Mouse (Mus musculus) lung, postnatal 10 days (tissue): ENCODE data around the gene Rilpl1.
"Not testable (repeated sequence)": the region's sequence is repeated elsewhere in the genome, so short reads cannot be mapped to it uniquely, and the experiment has no call there.

Experiments
- DNase-seq: peaks from one replicate; pipeline ENCODE4 v3.0.0; 2021

The Rilpl1 gene

GRCm38 (mm10) chr5:124530655-124531582, at the start of gene Rilpl1:
TSS of gene Rilpl1 (minus strand) at chr5:124531391.
- peak; percentile 92 for DNase-seq

DNA sequence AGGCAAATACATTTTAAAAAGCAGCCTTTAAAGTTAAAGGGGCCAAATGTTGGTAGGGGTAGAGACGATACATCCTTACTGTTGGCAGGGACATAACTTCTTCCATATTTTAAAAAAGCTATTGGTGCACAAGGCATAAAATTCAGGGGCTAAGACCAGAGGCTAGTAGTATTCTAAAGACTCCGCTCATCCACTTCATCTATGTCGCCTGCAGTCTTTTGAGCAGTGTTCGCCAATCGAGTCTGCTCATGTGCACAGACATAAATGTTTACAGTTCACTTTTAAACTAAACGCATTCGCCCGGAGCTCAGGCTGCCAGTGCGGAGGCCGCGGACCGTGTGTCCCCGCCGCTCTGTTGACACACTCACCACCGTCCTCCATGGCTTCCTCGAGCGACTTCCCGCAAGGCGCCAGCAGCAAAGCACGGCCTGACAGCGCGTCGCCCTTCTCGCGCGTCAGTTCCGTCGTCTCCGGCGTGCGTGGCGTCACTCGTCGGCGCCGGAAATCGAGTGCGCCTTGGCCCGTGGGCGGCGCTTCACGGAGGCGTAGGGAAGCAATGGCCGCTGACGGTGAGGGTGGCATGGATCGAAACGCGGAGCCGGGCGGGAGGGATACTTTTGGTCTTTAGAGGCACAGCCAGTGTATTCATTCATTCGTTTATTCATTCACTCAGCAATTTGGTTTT, 47.6 kb upstream of the Rilpl1 start, which contains the start of the genes Eif2b1 and Gtf2h3:
Gene Eif2b1, minus strand, starts transcription at position 499 of the 685 bp plus-strand sequence.
Gene Gtf2h3, plus strand, starts transcription at position 508 of the 685 bp plus-strand sequence.
- peak; percentile 95 for DNase-seq

DNA sequence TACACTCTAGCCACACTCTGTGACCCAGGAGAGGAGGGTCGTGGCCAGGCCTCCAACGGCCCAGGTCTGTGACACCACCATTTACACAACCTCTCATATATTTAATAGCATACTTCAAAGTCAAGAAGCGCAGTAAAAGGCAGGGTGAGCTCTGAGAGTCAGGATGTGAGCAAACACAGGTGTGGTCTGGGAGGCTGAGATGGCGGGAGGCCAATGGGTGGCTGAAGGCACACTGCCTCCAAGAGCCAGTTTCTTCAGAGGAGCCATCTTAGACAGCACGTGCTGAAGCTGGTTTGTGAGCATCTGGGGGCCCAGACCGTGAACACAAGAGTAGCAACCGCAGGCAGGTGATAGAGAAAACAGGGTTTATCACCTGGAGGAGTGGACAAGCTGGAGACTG, 44.3 kb upstream of the Rilpl1 start:
- no peak for DNase-seq

- no peak for DNase-seq
Measured at GRCm38 (mm10) chr5:124571068-124571467, 39.9 kb upstream of the Rilpl1 start.

- peak; percentile 41 for DNase-seq
Measured at GRCm38 (mm10) chr5:124555145-124555544, 24.0 kb upstream of the Rilpl1 start.

- DNase-seq: no peak
Measured at GRCm38 (mm10) chr5:124553607-124554006, 22.4 kb upstream of the Rilpl1 start.

DNA sequence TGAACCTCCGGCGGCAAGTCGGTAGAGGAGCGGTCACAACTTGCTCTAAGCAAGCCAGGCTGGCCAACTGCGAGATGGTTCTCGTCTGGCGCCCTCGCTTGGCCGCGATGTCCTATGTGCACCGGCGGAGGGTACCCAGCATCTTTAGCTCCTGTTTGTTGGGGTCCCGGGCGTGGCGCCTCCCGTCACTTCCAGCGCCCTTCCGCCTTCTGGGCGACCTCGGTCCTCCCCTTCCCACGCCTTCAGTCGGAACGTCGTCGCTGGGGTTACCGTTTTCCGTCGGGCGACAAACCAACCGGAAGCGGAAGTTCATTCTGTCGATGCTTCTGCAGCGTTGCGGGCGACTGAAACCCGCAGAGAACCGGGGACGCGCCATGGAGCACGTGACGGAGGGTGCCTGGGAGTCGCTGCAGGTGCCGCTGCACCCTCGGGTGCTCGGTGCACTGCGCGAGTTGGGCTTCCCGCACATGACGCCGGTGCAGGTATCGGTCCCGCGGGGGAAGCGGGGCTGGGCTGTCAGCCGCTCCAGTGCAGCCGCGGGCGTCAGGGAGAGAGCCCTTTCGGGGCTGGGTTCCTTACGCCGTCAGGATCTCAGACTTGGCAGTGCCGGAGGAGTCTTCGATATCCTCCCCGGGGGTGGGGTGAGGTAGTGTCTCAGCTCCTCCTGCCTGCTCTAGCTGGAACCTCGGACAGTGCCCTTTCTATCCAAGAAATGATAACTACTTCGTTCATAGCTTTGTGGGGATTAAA, 21.5 kb upstream of the Rilpl1 start, which contains the start of gene Ddx55:
Gene Ddx55, plus strand, starts transcription at position 307 of the 750 bp plus-strand sequence.
- DNase-seq: peak; percentile 95

DNA sequence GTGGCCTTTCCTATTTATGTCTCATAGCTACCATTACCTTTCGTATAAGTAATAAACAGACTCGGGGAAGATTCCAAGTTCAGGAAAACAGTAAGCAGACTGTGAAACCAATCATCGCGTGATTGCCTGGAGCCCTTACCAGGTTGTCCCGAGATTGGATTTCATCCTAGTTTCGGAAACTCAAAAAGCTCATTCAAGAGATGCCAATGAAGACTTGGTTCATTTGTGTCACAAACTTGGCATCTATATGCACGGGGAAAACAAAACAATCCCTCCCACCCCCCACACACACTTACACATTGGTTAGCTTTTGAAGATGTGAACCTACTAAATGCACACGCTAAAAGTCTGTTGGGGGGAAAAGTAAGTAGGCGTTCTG, 20.9 kb upstream of the Rilpl1 start:
- DNase-seq: no peak

- not testable (repeated sequence) for DNase-seq
Measured at GRCm38 (mm10) chr5:124551349-124552093, 20.3 kb upstream of the Rilpl1 start.

DNA sequence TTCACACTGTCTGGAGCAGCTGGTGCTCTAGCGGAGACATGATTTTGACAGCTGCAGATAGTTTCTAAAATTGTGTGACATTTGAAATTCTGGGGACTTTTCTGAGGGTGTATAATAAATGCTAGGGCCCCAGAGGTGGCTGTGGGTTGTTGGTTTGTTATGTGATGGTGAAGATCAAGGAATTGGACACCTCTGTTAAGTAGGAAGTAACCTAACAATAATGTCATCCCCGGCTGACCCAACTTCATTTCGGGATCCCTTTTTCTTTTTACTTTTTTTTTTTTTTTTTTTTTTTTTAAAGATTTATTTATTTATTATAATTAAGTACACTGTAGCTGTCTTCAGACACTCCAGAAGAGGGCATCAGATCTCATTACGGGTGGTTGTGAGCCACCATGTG, 19.5 kb upstream of the Rilpl1 start:
- DNase-seq: not testable (repeated sequence)

GRCm38 (mm10) chr5:124541602-124541973, 10.4 kb upstream of the Rilpl1 start:
- no peak for DNase-seq

DNA sequence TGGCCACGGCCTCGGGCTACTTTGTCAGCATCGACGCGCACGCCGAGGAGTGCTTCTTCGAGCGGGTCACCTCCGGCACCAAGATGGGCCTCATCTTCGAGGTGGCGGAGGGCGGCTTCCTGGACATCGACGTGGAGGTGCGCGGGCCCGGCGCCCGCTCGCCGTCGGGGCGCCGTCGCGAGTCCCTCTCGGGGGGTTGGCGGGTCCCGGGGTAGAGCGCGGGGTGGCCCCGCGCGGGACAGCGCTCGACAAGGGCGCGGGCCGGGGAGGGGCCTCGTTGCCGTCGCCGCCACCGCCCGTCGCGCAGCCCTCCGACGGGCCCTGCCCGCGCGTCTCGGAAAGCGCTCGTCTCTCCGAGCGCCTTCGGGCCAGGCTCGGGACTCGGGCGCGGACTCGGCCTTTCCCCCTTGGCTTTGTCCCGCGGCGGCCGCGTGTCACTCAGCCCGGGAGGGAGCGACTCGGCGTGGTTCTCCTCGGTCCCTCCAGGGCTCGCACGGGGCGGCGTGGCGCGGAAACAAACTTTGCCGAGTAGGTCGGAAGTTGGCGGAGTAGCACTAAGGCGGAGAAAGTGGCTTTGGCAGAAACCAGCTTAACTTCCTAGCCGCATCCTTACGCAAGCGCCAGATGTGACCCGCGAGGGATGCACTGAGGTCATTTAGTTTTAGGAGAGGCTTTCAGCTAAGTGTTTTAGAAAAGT, 9.9 kb upstream of the Rilpl1 start:
- DNase-seq: peak; percentile 84

- DNase-seq: peak; percentile 97
Measured at GRCm38 (mm10) chr5:124540383-124540786, 9.2 kb upstream of the Rilpl1 start, which contains the start of gene Tmed2. TSS of gene Tmed2 (plus strand) at chr5:124540695.

- no peak for DNase-seq
Measured at GRCm38 (mm10) chr5:124539905-124540304, 8.7 kb upstream of the Rilpl1 start.

- DNase-seq: peak; percentile 86
Measured at GRCm38 (mm10) chr5:124538813-124539792, 7.9 kb upstream of the Rilpl1 start.

DNA sequence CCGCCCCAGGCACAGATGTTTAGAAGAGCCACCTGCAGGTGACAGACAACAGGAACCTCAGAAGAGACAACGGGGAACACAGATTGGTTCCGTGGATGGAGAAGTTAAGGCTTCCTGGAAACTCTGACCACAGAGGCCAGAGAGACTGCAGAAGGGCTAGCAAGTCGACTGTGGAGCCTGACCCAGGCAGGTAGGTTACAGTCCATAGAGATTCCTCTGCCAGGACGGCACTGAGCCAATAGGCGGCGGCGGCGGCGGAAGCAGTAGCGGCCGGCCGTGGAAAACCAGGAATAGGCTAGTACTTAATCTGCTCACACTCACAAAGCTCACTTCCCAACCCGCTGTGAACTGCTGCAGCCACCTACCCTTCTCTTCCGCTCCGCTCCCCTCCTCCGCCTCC, 5.6 kb upstream of the Rilpl1 start:
- peak; percentile 69 for DNase-seq

DNA sequence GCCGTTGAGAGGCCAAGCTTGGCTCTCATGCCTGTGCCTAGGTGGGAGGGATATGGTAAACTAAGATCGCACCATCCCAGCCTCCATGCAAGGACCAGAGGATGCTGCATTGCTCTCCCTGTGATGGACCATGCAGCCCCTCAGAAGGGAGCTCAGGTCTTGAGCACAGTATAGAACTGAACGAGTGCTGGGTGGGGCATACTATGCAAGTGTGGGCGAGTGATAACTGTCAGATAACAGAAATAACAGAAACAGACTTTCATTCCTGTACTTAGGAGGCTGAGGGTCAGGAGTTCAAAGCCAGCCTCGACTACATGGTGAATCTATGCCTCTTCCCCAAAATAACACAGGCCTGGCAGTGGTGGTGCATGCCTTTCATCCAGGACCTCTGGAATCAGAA, 3.8 kb upstream of the Rilpl1 start:
- DNase-seq: no peak

GRCm38 (mm10) chr5:124532451-124532850, 1.3 kb upstream of the Rilpl1 start:
- peak; percentile 52 for DNase-seq

DNA sequence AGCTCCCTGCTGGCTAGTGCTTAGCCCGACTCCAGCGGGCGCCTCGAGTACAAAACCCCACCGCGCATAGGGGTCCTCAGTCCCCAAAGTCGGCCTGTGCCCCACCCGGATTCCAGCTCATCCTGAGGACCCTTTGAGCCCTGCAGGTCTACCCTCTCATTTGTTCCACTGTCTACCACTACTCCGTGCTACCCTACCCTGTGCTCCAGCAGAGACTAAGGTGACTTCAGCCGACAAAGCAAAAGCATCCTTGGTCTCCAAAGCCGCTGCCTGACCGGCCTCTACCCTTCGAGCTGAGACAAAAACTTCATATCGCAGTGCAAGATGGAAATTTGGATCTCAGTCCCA, 366 bp upstream of the Rilpl1 start:
- no peak for DNase-seq

- no peak for DNase-seq
Measured at GRCm38 (mm10) chr5:124529697-124530096, 1.5 kb downstream of the Rilpl1 start.
